ENCODE assay signal across 8 mouse cellular contexts in the genomic region with DNA sequence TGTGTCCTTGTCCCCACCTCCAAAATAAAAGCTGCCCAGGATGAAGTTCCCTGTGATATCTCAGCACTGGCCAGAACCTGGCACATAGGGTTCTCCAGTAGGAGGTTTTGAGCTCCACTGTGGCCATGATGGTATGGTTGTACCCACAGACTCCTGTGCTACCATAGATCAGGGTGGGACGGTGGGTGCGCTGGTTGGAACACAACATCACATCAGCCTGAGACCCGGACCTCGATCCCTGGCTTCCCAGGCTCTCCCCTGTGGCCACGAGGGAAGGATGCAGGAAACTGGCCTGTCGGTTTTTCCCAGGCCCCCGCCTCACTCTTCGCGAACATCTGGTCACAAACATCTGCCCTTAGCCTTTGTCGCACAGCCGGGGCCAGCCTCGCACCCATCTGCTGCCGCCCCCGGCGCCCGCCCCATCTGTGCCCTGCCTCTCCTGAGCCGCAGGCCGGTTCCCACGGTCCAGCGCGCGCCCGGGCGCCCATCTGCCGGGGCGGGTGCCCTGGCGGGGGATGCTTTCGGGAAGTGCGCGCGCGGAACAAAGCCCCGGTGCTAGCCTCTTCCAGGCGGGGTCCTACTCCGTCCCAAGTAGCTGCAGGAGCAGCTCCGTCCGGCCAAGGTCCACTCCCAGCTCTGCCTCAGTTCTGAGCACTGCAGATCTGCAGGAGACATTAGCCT. TPM values are rescaled to one million over a fixed set of nuclear protein-coding genes. Genes with fewer than 3 reads are reported as not detected.
DNase-seq lines count a peak whose midpoint lies in the region; ATAC-seq and TF ChIP-seq lines count a peak whose summit lies in the region.

No protein-coding gene starts in this region.

- H3K4me2 ChIP-seq in kidney, embryonic 16.5 days (replicated peaks; ENCODE audit: low read depth, low read length) = peak overlapping the region; percentile 68

- no peaks in the 10 kb centered on the region for H3K27me3 ChIP-seq in heart, adult 2 months (ENCODE audit: control insufficient read depth, insufficient read depth, low read length)
- H3K27me3 ChIP-seq in kidney, embryonic 16.5 days (ENCODE audit: insufficient read depth, low read length) = no peaks in the 10 kb centered on the region

- TF ChIP-seq EP300 in heart, adult 2 months (IDR thresholded peaks at IDR 0.05; ENCODE audit: insufficient read depth, low read depth, low read length) = no peak; the same call in 1 of the 2 replicates

- no peaks in the 10 kb centered on the region for H3K36me3 ChIP-seq in heart, adult 2 months (ENCODE audit: control insufficient read depth, insufficient read depth, low read length)
- no peaks in the 10 kb centered on the region for H3K36me3 ChIP-seq in kidney, embryonic 16.5 days (ENCODE audit: insufficient read depth, low read length)

- H3K4me1 ChIP-seq in heart, adult 2 months (ENCODE audit: control insufficient read depth, insufficient read depth, low read length) = peaks cover 12% of the 10 kb centered on the region
- H3K4me1 ChIP-seq in kidney, embryonic 16.5 days (ENCODE audit: insufficient read depth, low read length) = peaks cover 47% of the 10 kb centered on the region

- H3K79me2 ChIP-seq in heart, adult 2 months (replicated peaks; ENCODE audit: control insufficient read depth, insufficient read depth, low read length) = no peaks in the 10 kb centered on the region

- peak; percentile 93 for TF ChIP-seq POLR2A in heart, adult 2 months (IDR thresholded peaks at IDR 0.05; ENCODE audit: insufficient read depth, low read depth, low read length)

- peak; percentile 18; the same call in 1 of the 2 replicates for TF ChIP-seq CTCF in heart, adult 2 months (IDR thresholded peaks at IDR 0.05)

- peak overlapping the region; percentile 93 for H3K27ac ChIP-seq in heart, adult 2 months
- peak overlapping the region; percentile 9; the same call in 1 of the 2 replicates for H3K27ac ChIP-seq in kidney, embryonic 16.5 days (ENCODE audit: low read length)

- ATAC-seq in kidney, embryonic 16.5 days (ENCODE audit: low FRiP score, low TSS enrichment) = peak; percentile 62

- DNase-seq in thymus, postnatal 14 days = peak; percentile 36
- no peak for DNase-seq in thymus, adult 18-20 months
- DNase-seq in heart, adult 2 months = peak; percentile 81 to 84
- DNase-seq in lung, postnatal 25 days (ENCODE audit: low spot score) = peak; percentile 69
- peak; percentile 31 for DNase-seq in thymus, postnatal 25 days
- no peak for DNase-seq in frontal cortex, postnatal 14 days (ENCODE audit: low spot score in 2 of 2)
- no peak for DNase-seq in frontal cortex, adult 2 months (ENCODE audit: extremely low spot score in 1 of 2, low spot score in 1 of 2)

- no peaks in the 10 kb centered on the region for H3K9me3 ChIP-seq in kidney, embryonic 16.5 days (ENCODE audit: low read length)

- 10% methylated on average over 37 of the region's 37 CpGs for WGBS in heart, adult 2 months
- WGBS in kidney, embryonic 16.5 days = 2% methylated on average over 37 of the region's 37 CpGs

- peak overlapping the region; percentile 33 for H3K4me3 ChIP-seq in heart, adult 2 months
- peak overlapping the region; percentile 39 for H3K4me3 ChIP-seq in kidney, embryonic 16.5 days (ENCODE audit: low read length)

- intact Hi-C loops in heart, adult 2 months (cut with DNase I) = loop anchor here (1.0 kb wide), 2 partner anchors 13 to 16 kb away; a partner anchor contains a TSS

- peak overlapping the region; percentile 71 for H3K9ac ChIP-seq in heart, adult 2 months (ENCODE audit: low read depth, low read length)
- H3K9ac ChIP-seq in kidney, embryonic 16.5 days (replicated peaks; ENCODE audit: low read length) = peak overlapping the region; percentile 72

RNA-seq across cellular contexts. Expression of a gene that starts 12.3 kb away (rescaled TPM):
- 10 to 100 TPM; 56.5 to 59.8 TPM for total RNA-seq in heart, adult 2 months (2021)
- polyA plus RNA-seq in heart, adult 2 months (2012; rRNA removed) = 74.7 and 113 TPM in 2 replicates
- 139 and 151 TPM in 2 replicates for polyA plus RNA-seq in kidney, embryonic 16.5 days (2015; fragmentation: Nextera tagmentation; extraction: Ambion mirVana)
- polyA plus RNA-seq in frontal cortex, adult 2 months (2012; rRNA removed) = 81.5 and 93.8 TPM in 2 replicates

RNA-seq across cellular contexts. Expression of a gene that starts 30.2 kb away (rescaled TPM):
- total RNA-seq in heart, adult 2 months (2021) = 10 to 100 TPM; 12.1 to 18.0 TPM
- polyA plus RNA-seq in heart, adult 2 months (2012; rRNA removed) = 12.0 and 13.2 TPM in 2 replicates
- polyA plus RNA-seq in kidney, embryonic 16.5 days (2015; fragmentation: Nextera tagmentation; extraction: Ambion mirVana) = 19.6 and 22.1 TPM in 2 replicates
- polyA plus RNA-seq in frontal cortex, adult 2 months (2012; rRNA removed) = 6.9 and 7.6 TPM in 2 replicates

RNA-seq across cellular contexts. Expression of a gene that starts 37.0 kb away (rescaled TPM):
- total RNA-seq in heart, adult 2 months (2021) = 10 to 100 TPM; 14.8 to 18.2 TPM
- polyA plus RNA-seq in heart, adult 2 months (2012; rRNA removed) = 8.6 and 12.1 TPM in 2 replicates
- 27.6 and 28.0 TPM in 2 replicates for polyA plus RNA-seq in kidney, embryonic 16.5 days (2015; fragmentation: Nextera tagmentation; extraction: Ambion mirVana)
- 18.9 and 19.0 TPM in 2 replicates for polyA plus RNA-seq in frontal cortex, adult 2 months (2012; rRNA removed)

RNA-seq across cellular contexts. Expression of a gene that starts 54.5 kb away (rescaled TPM):
- 10 to 100 TPM; 33.9 to 37.6 TPM for total RNA-seq in heart, adult 2 months (2021)
- 42.9 and 43.5 TPM in 2 replicates for polyA plus RNA-seq in heart, adult 2 months (2012; rRNA removed)
- 158 and 159 TPM in 2 replicates for polyA plus RNA-seq in kidney, embryonic 16.5 days (2015; fragmentation: Nextera tagmentation; extraction: Ambion mirVana)
- 82.4 and 82.7 TPM in 2 replicates for polyA plus RNA-seq in frontal cortex, adult 2 months (2012; rRNA removed)

Comparison
In these comparisons a context has a peak if more than half of its experiments do, and no peak if none do; other contexts are left out.
1. DNase-seq: peak in thymus, postnatal 14 days (single experiment), heart, adult 2 months (2 of 2), lung, postnatal 25 days (single experiment) and thymus, postnatal 25 days (single experiment); none in thymus, adult 18-20 months (0 of 2), frontal cortex, postnatal 14 days (0 of 2) and frontal cortex, adult 2 months (0 of 2).